Mouse (Mus musculus) gastrocnemius, adult 2 months (tissue): ENCODE data around the gene Cacnb4. TPM values are rescaled to one million over a fixed set of nuclear protein-coding genes. Genes with fewer than 3 reads are reported as not detected.
A peak's percentile ranks its signal among the peaks of the same experiment; 100 is the strongest.

Experiments
- DNase-seq: peaks from one replicate; pipeline ENCODE4 v3.0.0; 2022
- H3K27ac ChIP-seq: fragments of 200-600 bp; 2 replicates; pipeline ENCODE4 v1.8.1; 2022; ENCODE audit warnings: mild to moderate bottlenecking
- H3K4me3 ChIP-seq: fragments of 200-600 bp; 2 replicates; pipeline ENCODE4 v1.8.1; 2022; ENCODE audit warnings: mild to moderate bottlenecking, moderate library complexity
- CTCF ChIP-seq: fragments of 200-600 bp; IDR thresholded peaks from 2 replicates; pipeline ENCODE4 v1.8.1; 2022; ENCODE audit warnings: antibody characterized with exemption, mild to moderate bottlenecking, moderate library complexity
- intact Hi-C: fragments of 180-260 bp; cut with DNase I; formaldehyde crosslinking; loops from one replicate; pipeline ENCODE4 v1.15.1; 2025
- long read RNA-seq, 2 experiments: library from polyadenylated mRNA; stranded (forward); transcript quantifications; one replicate each; pipeline ENCODE4 v2.0.0; 2021
- total RNA-seq, 2 experiments: library from RNA; stranded (reverse); gene quantifications; 2 replicates each; pipeline ENCODE4 v1.2.3; 2021

Gene Cacnb4
- total RNA-seq, result under 1 TPM; 0.20 to 0.31 TPM
- long read RNA-seq, experiment 1, partial matches to known transcripts, result 0 of 2 reads
- long read RNA-seq, experiment 1, other reads (novel, unspliced or antisense), result 2 of 2 reads
- long read RNA-seq, experiment 2, partial matches to known transcripts, result 0 of 1 reads
- long read RNA-seq, experiment 2, other reads (novel, unspliced or antisense), result 1 of 1 reads

DNA sequence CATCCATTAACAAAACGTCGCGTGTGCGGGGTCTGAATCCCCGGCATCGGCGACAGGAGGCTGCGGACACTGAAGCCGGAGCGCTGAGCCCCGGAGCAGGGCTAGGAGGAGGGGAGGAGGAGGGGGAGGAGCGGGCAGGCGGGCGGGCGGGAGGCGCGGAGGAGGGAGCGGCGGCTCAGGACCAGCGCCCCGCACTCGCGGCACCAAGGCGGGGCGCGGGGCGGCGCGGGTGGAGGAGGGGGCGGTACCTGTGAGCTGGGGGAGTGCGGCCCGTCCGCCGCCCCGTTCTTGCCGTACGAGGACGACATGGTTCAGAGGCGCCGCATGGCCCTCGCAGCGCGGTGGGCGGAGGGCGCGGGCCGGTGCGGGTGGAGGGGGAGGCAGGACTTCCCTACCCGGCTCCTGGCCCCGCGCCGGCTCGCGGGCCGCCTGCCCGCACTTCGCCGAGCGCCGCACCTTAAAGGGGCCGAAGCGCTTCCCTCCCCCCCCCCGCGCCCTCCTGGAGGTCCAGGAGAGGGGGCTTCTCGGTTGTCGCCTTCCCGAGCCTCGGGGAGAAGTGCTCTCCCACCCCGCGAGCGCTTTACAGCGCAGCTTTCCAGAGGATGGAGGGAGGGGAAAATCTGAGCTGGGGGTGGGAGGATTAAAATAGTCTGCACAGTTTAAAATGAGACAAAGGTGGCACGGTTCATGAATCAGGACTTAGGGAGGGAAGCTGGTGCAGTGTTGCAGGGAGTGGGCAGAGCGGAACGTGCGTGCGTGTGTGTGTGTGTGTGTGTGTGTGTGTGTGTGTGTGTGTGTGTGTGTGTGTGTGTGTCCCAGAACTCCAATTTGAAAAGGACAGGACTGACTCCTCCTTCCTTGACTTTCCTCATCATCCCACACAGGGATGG is at the start of gene Cacnb4:
Cacnb4 (minus strand) TSS at position 809 of the 890 bp plus-strand sequence.
- intact Hi-C loops, result no loop called here
- no peak for TF ChIP-seq CTCF
- H3K27ac ChIP-seq, result peak within 1 kb of the TSS; percentile 35
- DNase-seq, result peak; percentile 52
- peak within 1 kb of the TSS; percentile 89 for H3K4me3 ChIP-seq

DNA sequence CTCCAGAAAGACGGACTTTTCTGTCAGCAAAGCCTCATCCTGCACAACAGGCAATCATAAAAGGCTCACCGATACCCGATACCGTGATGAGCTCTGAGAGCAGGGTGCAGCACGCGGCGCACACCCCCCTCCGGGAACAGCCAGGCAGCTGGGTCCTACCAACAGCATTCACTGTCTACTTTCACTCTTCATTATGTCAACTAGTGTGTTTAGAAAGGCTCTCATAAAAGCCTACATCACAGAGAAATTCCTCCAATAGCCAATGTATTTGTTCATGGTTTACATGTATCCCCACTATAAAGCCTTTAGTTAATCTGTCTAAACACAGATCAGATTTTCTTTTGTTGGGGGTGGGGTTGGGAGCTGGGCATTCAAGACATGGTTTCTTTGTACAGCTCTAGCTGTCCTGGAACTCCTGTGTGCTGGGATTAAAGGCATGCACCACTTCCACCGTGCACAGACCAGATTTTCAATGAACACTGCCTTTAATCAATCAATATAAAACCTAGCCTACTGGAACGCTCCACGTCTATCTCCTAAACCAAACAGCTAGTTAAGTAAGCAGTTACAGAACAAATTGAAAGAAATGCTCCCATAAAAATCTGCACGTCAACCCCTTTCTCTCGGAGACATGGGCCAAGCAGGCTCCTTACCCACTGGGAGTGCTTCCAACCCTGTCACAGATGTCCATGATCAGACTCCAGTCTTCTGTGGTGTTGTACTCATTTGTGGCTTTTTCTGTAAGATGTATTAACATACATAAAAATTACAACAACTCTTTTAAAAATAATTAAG is 43.8 kb upstream of the Cacnb4 start:
- TF ChIP-seq CTCF, result no peak
- no peak for DNase-seq
- intact Hi-C loops, result no loop called here
- no peak overlapping the region for H3K27ac ChIP-seq
- H3K4me3 ChIP-seq, result no peak overlapping the region

DNA sequence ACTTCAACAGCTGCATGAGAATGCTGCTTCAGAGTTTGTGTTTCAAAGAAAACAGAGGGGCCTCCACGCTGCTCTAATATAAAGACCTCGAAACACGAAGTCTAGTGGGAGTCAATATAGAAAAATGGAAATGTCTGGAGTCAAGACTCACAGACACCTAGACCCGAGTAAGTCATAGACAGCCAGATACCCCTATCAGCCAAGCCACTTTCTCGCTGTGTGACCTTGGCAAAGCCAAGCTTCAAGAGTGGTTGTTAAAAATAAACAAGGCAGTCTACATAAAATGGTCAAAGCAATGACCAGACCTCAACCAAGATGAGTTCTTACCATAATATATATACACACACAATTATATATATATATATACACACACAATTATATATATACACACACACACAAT is 40.4 kb upstream of the Cacnb4 start:
- Histone ChIP-seq H3K27ac (no peak overlapping the region), H3K4me3 (no peak overlapping the region)
- DNase-seq, result no peak
- intact Hi-C loops, result no loop called here
- no peak for TF ChIP-seq CTCF

DNA sequence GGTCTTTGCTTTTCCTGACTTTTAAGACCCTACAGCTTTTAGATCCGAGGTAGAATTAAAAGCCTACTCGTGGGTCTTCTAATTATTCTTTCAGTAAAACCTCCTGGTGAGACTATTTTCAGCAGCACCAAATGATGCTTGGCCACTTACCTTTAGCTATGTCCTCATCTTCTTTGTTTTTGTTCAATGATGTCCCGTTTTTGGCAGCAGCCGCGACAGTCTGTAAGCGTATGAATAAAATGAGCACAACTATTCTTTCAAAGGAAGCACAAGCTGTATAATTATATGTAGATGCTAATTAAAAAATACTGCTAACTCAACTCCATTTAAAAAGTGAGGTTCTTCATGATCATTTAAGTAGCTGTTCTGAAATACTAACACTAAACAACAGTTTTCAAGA is 38.9 kb upstream of the Cacnb4 start:
- no peak for TF ChIP-seq CTCF
- intact Hi-C loops, result no loop called here
- no peak overlapping the region for H3K27ac ChIP-seq
- DNase-seq, result no peak
- H3K4me3 ChIP-seq, result no peak overlapping the region

DNA sequence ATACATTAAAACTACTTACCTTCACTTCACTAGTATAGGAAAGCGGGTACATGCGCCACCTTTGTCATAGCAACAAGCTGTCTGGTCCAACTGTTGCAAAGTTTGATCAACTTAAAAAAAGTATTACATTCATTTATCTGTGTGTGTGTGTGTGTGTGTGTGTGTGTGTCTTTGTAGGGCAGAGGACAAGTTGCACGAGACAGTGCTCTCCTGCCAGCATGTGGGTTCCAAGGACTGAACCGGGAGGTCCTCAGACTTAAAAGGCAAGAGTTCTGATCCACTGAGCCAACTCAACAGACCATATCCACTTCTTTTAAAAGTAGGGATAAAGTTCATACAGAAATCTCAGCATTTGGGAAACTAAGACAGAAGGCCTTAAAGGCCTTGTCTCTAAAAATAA is 37.5 kb upstream of the Cacnb4 start:
- DNase-seq, result no peak
- Histone ChIP-seq H3K27ac (no peak overlapping the region), H3K4me3 (no peak overlapping the region)
- no peak for TF ChIP-seq CTCF
- intact Hi-C loops, result no loop called here

DNA sequence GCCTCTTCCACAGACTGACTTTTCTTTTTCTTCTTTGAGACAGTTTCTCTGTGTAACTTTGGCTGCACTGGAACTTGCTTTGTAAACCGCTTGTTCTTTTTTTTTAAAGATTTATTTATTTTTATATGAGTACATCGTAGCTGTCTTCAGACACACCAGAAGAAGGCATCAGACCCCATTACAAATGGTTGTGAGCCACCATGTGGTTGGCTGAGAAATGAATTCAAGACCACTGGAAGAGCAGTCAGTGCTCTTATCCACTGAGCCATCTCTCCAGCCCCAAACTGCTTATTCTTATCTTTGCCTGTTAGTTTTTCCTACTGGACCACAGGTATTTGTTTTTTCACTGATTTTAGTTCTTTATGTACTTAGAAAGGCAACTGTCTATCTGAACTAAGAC is 34.2 kb upstream of the Cacnb4 start:
- DNase-seq, result no peak
- H3K4me3 ChIP-seq, result no peak overlapping the region
- no peak overlapping the region for H3K27ac ChIP-seq
- intact Hi-C loops, result no loop called here
- no peak for TF ChIP-seq CTCF

DNA sequence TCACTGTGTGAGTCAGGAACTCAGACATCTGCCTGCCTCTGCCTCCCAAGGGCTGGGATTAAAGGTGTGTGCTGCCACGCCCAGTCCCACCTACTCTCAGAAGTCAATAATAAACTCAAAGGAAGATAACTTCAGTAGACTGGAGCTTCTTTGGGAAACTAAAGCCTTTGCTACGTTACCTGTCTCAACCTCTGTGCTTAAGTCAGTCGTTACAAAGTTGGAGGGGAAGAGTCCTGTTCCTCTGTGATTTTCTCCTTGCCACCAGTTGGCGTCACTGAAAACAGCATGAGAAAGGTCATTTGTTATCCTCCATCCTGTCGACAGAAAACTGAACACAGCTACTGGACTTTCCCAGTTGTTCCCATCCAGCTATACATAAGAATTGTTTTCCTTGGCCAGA is 32.8 kb upstream of the Cacnb4 start:
- no peak overlapping the region for H3K4me3 ChIP-seq
- DNase-seq, result no peak
- no peak overlapping the region for H3K27ac ChIP-seq
- intact Hi-C loops, result no loop called here
- TF ChIP-seq CTCF, result no peak

DNA sequence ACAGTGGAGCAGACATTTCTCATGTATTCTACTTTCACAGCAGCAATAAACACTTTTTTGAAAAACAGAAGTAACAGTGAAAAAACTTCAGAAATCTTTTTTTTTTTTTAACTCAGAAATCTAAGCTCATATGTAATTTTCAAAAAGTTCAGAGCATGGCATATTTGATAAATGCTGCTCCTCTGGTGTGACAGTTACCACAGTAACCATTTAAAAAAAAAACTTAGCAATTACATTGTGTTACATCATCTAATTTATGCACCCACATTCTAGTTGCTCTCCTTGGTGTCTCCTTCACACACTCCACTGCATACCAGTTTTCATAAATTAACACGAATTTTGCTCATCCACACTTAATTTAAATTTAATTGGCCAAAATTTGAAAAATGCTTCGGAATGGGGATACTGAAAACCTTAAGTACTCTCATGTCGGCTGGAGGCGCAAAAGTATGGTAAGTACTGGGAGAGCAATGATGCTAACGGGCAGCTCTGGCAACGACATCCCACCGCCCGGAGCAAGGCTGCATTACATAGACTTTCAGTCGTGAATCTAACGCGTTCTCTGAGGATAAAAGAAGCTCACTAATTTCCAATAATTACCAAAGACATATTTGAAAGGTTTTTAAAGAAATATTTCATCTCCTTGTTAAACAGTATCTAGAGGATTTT is 24.9 kb upstream of the Cacnb4 start:
- no peak for TF ChIP-seq CTCF
- Histone ChIP-seq H3K4me3 (no peak overlapping the region), H3K27ac (no peak overlapping the region)
- intact Hi-C loops, result no loop called here
- no peak for DNase-seq

DNA sequence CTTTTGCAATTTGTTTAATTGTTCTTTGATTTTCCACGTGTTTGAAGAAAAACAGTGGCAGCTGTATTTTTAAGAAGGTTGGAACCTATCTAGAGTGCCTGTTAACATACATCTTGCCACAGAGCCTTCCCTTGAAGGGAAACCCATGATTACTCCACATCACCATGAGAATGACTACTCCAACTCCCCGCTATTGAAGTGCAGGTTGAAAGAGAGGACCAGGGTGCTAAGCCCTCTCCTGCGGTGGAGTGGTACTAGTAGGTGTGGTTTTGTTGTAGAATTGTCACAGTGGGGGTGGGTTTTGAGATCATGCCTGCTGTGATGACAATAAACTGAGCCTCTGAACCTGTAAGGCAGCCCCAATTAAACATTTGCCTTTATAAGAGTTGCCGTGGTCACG is 23.7 kb upstream of the Cacnb4 start:
- no peak overlapping the region for H3K27ac ChIP-seq
- intact Hi-C loops, result no loop called here
- no peak for TF ChIP-seq CTCF
- DNase-seq, result no peak
- no peak overlapping the region for H3K4me3 ChIP-seq

DNA sequence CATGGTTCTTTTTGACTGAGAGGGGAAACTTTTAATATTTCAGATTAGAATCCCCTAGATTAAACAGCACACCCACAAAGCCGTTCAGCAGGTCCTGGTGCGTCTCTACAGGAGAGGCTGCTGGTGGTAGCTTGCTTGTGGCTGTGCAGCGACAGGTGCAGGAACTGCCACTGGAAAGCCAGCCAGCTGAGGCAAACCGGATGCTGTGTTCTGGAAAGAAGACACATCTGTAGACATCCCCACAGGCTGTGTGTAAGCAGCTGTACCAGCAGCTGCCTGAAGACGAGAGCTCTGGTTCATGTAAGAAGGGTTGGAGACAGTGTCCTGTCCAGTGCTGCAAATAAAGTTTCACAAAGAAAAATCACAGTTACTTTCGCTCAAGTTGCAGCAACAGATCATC is 18.0 kb upstream of the Cacnb4 start:
- intact Hi-C loops, result loop anchor here (5.0 kb wide), 1 partner anchor 62 kb away; no protein-coding TSS in a partner anchor
- DNase-seq, result peak; percentile 31
- Histone ChIP-seq H3K4me3 (no peak overlapping the region), H3K27ac (no peak overlapping the region)
- no peak for TF ChIP-seq CTCF

DNA sequence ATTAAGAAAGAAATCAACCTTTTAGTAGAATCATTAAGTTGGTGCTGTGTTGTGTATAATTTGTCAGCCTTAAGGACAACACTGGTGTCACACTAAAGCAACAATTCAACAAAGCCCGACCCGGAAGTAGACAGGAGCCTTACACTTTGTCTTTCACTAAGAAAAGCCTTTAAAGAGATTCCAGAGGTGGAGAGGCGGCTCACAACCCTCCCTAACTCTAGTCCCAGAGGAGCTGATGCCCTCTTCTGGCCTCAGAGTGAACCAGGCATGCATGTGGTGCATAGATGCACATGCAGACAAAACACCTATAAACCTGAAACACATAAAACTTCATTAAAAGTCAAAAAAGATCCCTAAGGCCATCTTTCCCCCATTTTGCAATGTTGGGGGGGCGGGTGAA is 15.1 kb upstream of the Cacnb4 start:
- Histone ChIP-seq H3K27ac (no peak overlapping the region), H3K4me3 (no peak overlapping the region)
- DNase-seq, result no peak
- intact Hi-C loops, result loop anchor here (5.0 kb wide), 1 partner anchor 59 kb away; no protein-coding TSS in a partner anchor
- TF ChIP-seq CTCF, result peak; percentile 25; the same call in 1 of the 2 replicates

DNA sequence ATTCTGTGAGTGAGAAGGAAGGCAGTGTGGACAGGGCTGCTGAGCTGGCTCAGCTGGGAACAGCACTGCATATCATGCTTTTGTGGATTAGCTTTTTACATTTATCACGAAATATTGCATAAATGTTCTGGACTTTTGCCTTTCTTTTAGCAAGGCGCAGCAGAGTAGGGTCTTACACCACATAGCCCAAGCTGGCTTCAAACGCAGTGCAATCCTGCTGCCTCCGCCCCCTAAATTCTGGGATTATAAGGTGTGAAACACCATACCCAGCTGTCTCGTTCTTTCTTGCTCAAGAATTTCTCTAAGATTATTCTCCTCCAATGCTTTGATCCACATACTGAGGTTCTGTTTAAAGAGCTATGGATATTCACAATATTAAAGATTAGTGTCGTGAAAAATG is 10.0 kb upstream of the Cacnb4 start:
- DNase-seq, result no peak
- no peak overlapping the region for H3K4me3 ChIP-seq
- no peak overlapping the region for H3K27ac ChIP-seq
- intact Hi-C loops, result no loop called here
- TF ChIP-seq CTCF, result no peak
